Mouse (Mus musculus) hindbrain, embryonic 10.5 days (tissue): Measurements from ENCODE around the gene 2310030G06Rik. TPM values are rescaled to one million over a fixed set of nuclear protein-coding genes. Genes with fewer than 3 reads are reported as not detected.
A peak's percentile ranks its signal among the peaks of the same experiment; 100 is the strongest.

Experiments
- DNase-seq: peaks from one replicate; pipeline ENCODE4 v3.0.0-alpha.2; 2017; ENCODE audit warnings: low spot score
- H3K27ac ChIP-seq: fragments of 300-500 bp; sonication (generic); 2 replicates; pipeline ENCODE4 v1.5.1; 2016; ENCODE audit warnings: mild to moderate bottlenecking, moderate library complexity
- H3K27me3 ChIP-seq: fragments of 300-500 bp; sonication (generic); 2 replicates; pipeline ENCODE4 v1.6.1; 2016; ENCODE audit warnings: mild to moderate bottlenecking; ENCODE audit not compliant: poor library complexity, insufficient read depth, severe bottlenecking
- H3K36me3 ChIP-seq: fragments of 300-500 bp; sonication (generic); 2 replicates; pipeline ENCODE4 v1.6.1; 2016; ENCODE audit warnings: mild to moderate bottlenecking, moderate library complexity
- H3K4me1 ChIP-seq: fragments of 300-500 bp; sonication (generic); replicated peaks from 2 replicates; pipeline ENCODE4 v1.6.1; 2016; ENCODE audit warnings: mild to moderate bottlenecking
- H3K4me3 ChIP-seq: fragments of 300-500 bp; sonication (generic); 2 replicates; pipeline ENCODE4 v1.5.1; 2016; ENCODE audit warnings: mild to moderate bottlenecking, moderate library complexity
- H3K9me3 ChIP-seq: fragments of 300-500 bp; sonication (generic); 2 replicates; pipeline ENCODE4 v1.6.1; 2016; ENCODE audit warnings: mild to moderate bottlenecking, moderate library complexity
- WGBS: fragments of 180-500 bp; shearing (Covaris S2); methylation state at CpG from one replicate; pipeline ENCODE4 v1.1.7; 2016; 5-methylcytosine and 5-hydroxymethylcytosine counted together
- polyA plus RNA-seq: library from polyadenylated mRNA; unstranded; fragments of >200 nt; fragmentation: Nextera tagmentation; extraction: Ambion mirVana; gene quantifications from 2 replicates; pipeline ENCODE4 v1.2.1, GENCODE M21; 2016

2310030G06Rik gene
- polyA plus RNA-seq, 1 experiment from 2014 or later = 1.5 TPM

DNA sequence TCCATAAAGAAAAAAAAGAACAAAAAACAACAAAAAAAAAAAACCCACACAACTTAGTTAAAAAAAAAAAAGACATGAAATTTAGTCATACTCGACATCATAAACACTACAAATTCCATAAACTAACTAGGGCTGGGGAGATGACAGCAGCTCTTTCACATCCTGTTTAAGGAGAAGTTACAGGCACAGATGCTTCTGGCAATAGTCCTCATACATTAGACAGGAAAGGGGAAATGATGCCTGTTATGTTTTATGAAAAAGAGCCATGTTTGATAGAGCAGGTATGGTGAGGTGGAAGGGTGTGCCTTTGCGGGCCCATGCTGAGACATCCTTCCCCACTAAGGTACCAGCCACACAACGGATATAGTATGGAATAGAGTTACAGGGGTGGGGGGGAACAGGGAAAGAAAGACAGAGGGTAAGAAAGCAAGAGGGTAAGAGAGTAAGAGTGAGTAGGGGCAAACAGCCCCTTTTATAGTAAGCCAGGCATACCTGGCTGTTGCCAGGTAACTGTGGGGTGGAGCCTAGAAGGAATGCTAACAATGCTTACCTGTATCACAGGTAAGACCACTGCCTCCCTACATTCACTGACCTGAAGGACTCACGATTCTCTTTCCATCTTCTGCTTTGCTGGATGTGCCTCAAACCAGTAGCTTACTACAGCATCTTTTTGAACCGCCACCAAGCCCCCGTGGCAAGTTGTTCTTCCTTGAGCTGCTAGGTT lies 15.3 kb upstream of the 2310030G06Rik start:
- Histone ChIP-seq H3K9me3 (no peaks in the 10 kb centered on the region), H3K27me3 (no peaks in the 10 kb centered on the region), H3K36me3 (no peaks in the 10 kb centered on the region), H3K4me1 (no peaks in the 10 kb centered on the region), H3K4me3 (no peak overlapping the region), H3K27ac (no peak overlapping the region)
- WGBS = 66% methylated on average over 6 of the region's 6 CpGs
- DNase-seq = no peak

- no peak for DNase-seq
- 55% methylated on average over 5 of the region's 5 CpGs for WGBS
- Histone ChIP-seq H3K4me1 (peaks cover 4% of the 10 kb centered on the region; the same call in 1 of the 2 replicates), H3K36me3 (no peaks in the 10 kb centered on the region), H3K27ac (no peak overlapping the region), H3K27me3 (peaks cover 14% of the 10 kb centered on the region; the same call in 1 of the 2 replicates), H3K4me3 (no peak overlapping the region), H3K9me3 (no peaks in the 10 kb centered on the region)
Observed at GRCm38 (mm10) chr9:50756711-50757110, 10.4 kb upstream of the 2310030G06Rik start.

DNA sequence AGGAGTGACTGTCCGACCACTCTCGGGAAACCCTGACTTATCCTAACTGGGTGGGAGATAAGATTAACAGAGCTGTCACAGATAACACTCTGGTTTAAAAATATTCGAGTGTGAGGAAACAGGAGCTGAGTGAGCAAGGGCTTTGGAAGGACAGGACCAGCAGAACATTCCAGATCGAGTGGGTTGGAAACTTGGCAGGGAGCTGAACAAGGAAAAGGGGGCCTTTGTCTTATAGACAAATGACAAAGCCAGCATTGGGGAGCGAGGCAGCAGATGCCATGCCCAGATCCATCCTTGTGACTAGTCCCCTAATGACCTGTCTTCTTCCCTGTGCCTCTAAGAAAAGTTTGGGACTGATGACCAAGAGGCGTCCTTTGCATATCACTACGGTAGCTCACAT lies 7.6 kb upstream of the 2310030G06Rik start:
- no peak for DNase-seq
- H3K9me3 ChIP-seq = no peaks in the 10 kb centered on the region
- no peaks in the 10 kb centered on the region for H3K36me3 ChIP-seq
- 75% methylated on average over 7 of the region's 7 CpGs for WGBS
- H3K27ac ChIP-seq = no peak overlapping the region
- peaks cover 10% of the 10 kb centered on the region for H3K4me1 ChIP-seq
- no peak overlapping the region for H3K4me3 ChIP-seq
- H3K27me3 ChIP-seq = peaks cover 22% of the 10 kb centered on the region; the same call in 1 of the 2 replicates

DNA sequence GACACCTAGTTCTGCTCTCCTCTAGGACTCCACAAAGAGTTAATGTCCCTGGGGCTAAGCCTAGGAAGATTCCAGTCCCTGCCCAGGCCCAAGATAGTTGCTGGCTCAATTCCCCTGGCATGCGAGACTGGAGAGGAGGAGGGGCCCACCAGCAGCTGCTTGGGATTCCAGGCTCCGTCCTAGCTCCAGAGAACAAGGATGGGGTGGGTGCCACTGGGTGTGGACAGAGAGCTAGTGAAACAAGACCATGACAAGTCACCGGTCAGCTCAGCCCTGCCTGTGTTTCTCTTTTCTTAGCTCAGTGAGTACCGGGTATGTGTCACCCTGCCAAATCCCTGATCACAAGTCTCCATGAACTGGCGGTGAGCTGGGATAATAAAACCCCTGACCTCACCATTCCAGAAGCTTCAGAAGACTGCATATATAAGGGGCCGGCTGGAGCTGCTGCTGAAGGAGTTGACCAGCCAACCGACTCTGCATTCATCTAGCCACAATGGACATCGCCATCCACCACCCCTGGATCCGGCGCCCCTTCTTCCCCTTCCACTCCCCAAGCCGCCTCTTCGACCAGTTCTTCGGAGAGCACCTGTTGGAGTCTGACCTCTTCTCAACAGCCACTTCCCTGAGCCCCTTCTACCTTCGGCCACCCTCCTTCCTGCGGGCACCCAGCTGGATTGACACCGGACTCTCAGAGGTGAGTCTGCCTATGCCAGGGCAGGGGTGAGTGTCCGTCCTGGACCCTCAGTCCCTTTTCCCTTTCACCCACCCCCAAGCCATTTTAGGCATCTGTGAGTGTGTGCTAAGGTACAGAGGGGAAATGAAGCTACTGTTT lies 6.7 kb upstream of the 2310030G06Rik start:
- H3K4me3 ChIP-seq = no peak overlapping the region
- DNase-seq = no peak
- H3K27ac ChIP-seq = no peak overlapping the region
- H3K4me1 ChIP-seq = peaks cover 10% of the 10 kb centered on the region
- H3K9me3 ChIP-seq = no peaks in the 10 kb centered on the region
- H3K36me3 ChIP-seq = no peaks in the 10 kb centered on the region
- WGBS = 72% methylated on average over 17 of the region's 17 CpGs
- H3K27me3 ChIP-seq = peaks cover 28% of the 10 kb centered on the region

GRCm38 (mm10) chr9:50752054-50752602 lies 5.8 kb upstream of the 2310030G06Rik start, which contains the start of gene Hspb2:
TSS of gene Hspb2 (minus strand) at chr9:50752354.
- no peak for DNase-seq
- H3K4me1 ChIP-seq = peaks cover 10% of the 10 kb centered on the region
- no peaks in the 10 kb centered on the region for H3K36me3 ChIP-seq
- no peak within 1 kb of the TSS for H3K4me3 ChIP-seq
- H3K27ac ChIP-seq = peak within 1 kb of the TSS; percentile 56; the same call in 1 of the 2 replicates
- WGBS = 73% methylated on average over 14 of the region's 14 CpGs
- H3K9me3 ChIP-seq = no peaks in the 10 kb centered on the region
- H3K27me3 ChIP-seq = peaks cover 31% of the 10 kb centered on the region

GRCm38 (mm10) chr9:50751323-50751722 lies 5.0 kb upstream of the 2310030G06Rik start, which contains the start of gene Cryab:
TSS of gene Cryab (plus strand) at chr9:50751325.
- H3K9me3 ChIP-seq = no peaks in the 10 kb centered on the region
- peaks cover 14% of the 10 kb centered on the region for H3K4me1 ChIP-seq
- no peaks in the 10 kb centered on the region for H3K36me3 ChIP-seq
- no peak for DNase-seq
- H3K27ac ChIP-seq = peak within 1 kb of the TSS; percentile 56; the same call in 1 of the 2 replicates
- no peak within 1 kb of the TSS for H3K4me3 ChIP-seq
- 73% methylated on average over 22 of the region's 22 CpGs for WGBS
- H3K27me3 ChIP-seq = peaks cover 39% of the 10 kb centered on the region

GRCm38 (mm10) chr9:50750706-50751105 lies 4.4 kb upstream of the 2310030G06Rik start:
- peaks cover 45% of the 10 kb centered on the region for H3K27me3 ChIP-seq
- no peak for DNase-seq
- peaks cover 20% of the 10 kb centered on the region for H3K4me1 ChIP-seq
- H3K9me3 ChIP-seq = no peaks in the 10 kb centered on the region
- 70% methylated on average over 6 of the region's 6 CpGs for WGBS
- no peaks in the 10 kb centered on the region for H3K36me3 ChIP-seq
- no peak overlapping the region for H3K27ac ChIP-seq
- no peak overlapping the region for H3K4me3 ChIP-seq

DNA sequence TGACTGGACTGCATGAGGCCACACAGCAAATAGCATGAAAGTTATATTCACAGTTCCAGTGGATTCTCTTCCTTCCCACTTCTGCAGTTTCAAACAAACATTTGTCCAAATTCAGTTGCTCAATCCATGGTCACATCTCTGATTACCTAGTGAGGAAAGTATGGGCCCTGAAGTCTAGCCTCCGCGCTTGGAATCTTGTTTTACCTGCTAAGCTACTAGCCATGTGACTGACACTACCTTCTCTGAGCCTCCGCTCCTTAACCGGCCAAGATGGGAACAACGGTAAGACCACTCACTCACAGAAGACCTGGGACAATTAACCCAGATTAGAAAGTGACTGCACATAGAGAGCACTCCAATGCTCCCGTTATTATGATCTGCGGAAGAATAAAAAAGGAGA lies 530 bp downstream of the 2310030G06Rik start:
- Histone ChIP-seq H3K27me3 (peaks cover 36% of the 10 kb centered on the region), H3K4me1 (peaks cover 10% of the 10 kb centered on the region), H3K4me3 (peak overlapping the region; percentile 51), H3K36me3 (no peaks in the 10 kb centered on the region), H3K27ac (peak overlapping the region; percentile 69), H3K9me3 (no peaks in the 10 kb centered on the region)
- DNase-seq = no peak
- WGBS = 11% methylated on average over 7 of the region's 7 CpGs

- Histone ChIP-seq H3K27me3 (peaks cover 35% of the 10 kb centered on the region), H3K36me3 (no peaks in the 10 kb centered on the region), H3K4me3 (no peak overlapping the region), H3K4me1 (peaks cover 22% of the 10 kb centered on the region), H3K9me3 (no peaks in the 10 kb centered on the region), H3K27ac (no peak overlapping the region)
- WGBS = 72% methylated on average over 2 of the region's 2 CpGs
- DNase-seq = no peak
Observed at GRCm38 (mm10) chr9:50742744-50743143, 3.6 kb downstream of the 2310030G06Rik start.

DNA sequence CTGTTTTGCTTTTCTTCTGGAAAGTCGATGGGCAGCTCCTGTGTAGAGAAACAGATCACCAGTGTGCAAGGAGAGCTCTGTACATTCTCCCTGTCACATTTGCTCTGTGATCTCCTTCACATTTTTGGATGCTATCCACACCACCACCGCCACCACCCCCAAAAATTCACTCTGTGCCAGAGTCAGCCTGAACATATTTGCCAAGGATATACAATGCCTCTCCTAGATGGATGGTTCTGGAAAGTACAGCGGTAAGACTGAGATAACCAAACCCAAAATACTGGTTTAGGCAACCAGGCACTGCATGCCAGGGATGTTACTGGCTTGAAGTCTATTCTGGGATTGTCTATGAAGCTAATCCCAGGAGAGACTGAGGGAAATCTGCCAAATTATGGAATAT lies 4.1 kb downstream of the 2310030G06Rik start:
- Histone ChIP-seq H3K36me3 (no peaks in the 10 kb centered on the region), H3K9me3 (no peaks in the 10 kb centered on the region), H3K4me3 (no peak overlapping the region), H3K27ac (no peak overlapping the region), H3K27me3 (peaks cover 40% of the 10 kb centered on the region), H3K4me1 (peaks cover 22% of the 10 kb centered on the region)
- WGBS = 88% methylated on average over 3 of the region's 3 CpGs
- DNase-seq = no peak

- no peaks in the 10 kb centered on the region for H3K36me3 ChIP-seq
- 89% methylated on average over 14 of the region's 14 CpGs for WGBS
- peaks cover 16% of the 10 kb centered on the region for H3K4me1 ChIP-seq
- no peak overlapping the region for H3K27ac ChIP-seq
- H3K4me3 ChIP-seq = no peak overlapping the region
- H3K9me3 ChIP-seq = no peaks in the 10 kb centered on the region
- no peak for DNase-seq
- peaks cover 29% of the 10 kb centered on the region for H3K27me3 ChIP-seq
Observed at GRCm38 (mm10) chr9:50740867-50741784, 5.2 kb downstream of the 2310030G06Rik start.
